In genomic region chr13:4699591-4699990, GRCm38 (mm10) we compare ENCODE assay signal across 4 mouse cellular contexts.
DNase-seq lines count a peak whose midpoint lies in the region.
"Not testable (repeated sequence)": the region's sequence is repeated elsewhere in the genome, so short reads cannot be mapped to it uniquely, and the experiment has no call there.

No protein-coding gene starts in this region.

- H3K36me3 ChIP-seq in ES-E14 (ENCODE audit: control insufficient read depth, insufficient read depth, low read length, poor library complexity, severe bottlenecking): not testable (repeated sequence)

- not testable (repeated sequence) for H3K27ac ChIP-seq in ES-E14 (ENCODE audit: insufficient read depth, low read depth, low read length, poor library complexity, severe bottlenecking)

- in situ Hi-C loops in ES-E14 (cut with MboI; ENCODE audit: low sequenced_read_pairs in 2 of 2, unreplicated experiment in 2 of 2): not testable (repeated sequence)

- H3K4me1 ChIP-seq in ES-E14 (ENCODE audit: control insufficient read depth in 2 of 2, insufficient read depth in 2 of 2, low read length in 2 of 2, poor library complexity in 1 of 2): not testable (repeated sequence)

- DNase-seq in ES-CJ7 (ENCODE audit: low read depth, low spot score): peak; percentile 84
- DNase-seq in ES-E14 (ENCODE audit: low read depth, low spot score): peak; percentile 31
- peak; percentile 90 for DNase-seq in R1 (ENCODE audit: low read depth, low spot score)
- DNase-seq in ZHBTc4 (ENCODE audit: low read depth, low spot score): peak; percentile 75

- not testable (repeated sequence) for H3K9me3 ChIP-seq in ES-E14 (ENCODE audit: control insufficient read depth, insufficient read depth, low read depth, low read length)

- H3K4me3 ChIP-seq in ES-E14 (ENCODE audit: insufficient read depth in 1 of 2, low read depth in 1 of 2, low read length in 2 of 2, poor library complexity in 1 of 2, severe bottlenecking in 1 of 2): not testable (repeated sequence)

- H3K9ac ChIP-seq in ES-E14 (ENCODE audit: insufficient read depth, low read depth, low read length, poor library complexity, severe bottlenecking): not testable (repeated sequence)

Comparison
In these comparisons a context has a peak if more than half of its experiments do, and no peak if none do; other contexts are left out.
1. DNase-seq: peak in every context shown above with its lines; median percentile 90 in R1; 84 in ES-CJ7; 75 in ZHBTc4; 31 in ES-E14.